Mouse (Mus musculus): Measurements from ENCODE around the gene Cfap61. TPM values are rescaled to one million over a fixed set of nuclear protein-coding genes. Genes with fewer than 3 reads are reported as not detected.

The Cfap61 gene
- polyA plus RNA-seq, 1 experiment from 2014 or later = not detected

DNA sequence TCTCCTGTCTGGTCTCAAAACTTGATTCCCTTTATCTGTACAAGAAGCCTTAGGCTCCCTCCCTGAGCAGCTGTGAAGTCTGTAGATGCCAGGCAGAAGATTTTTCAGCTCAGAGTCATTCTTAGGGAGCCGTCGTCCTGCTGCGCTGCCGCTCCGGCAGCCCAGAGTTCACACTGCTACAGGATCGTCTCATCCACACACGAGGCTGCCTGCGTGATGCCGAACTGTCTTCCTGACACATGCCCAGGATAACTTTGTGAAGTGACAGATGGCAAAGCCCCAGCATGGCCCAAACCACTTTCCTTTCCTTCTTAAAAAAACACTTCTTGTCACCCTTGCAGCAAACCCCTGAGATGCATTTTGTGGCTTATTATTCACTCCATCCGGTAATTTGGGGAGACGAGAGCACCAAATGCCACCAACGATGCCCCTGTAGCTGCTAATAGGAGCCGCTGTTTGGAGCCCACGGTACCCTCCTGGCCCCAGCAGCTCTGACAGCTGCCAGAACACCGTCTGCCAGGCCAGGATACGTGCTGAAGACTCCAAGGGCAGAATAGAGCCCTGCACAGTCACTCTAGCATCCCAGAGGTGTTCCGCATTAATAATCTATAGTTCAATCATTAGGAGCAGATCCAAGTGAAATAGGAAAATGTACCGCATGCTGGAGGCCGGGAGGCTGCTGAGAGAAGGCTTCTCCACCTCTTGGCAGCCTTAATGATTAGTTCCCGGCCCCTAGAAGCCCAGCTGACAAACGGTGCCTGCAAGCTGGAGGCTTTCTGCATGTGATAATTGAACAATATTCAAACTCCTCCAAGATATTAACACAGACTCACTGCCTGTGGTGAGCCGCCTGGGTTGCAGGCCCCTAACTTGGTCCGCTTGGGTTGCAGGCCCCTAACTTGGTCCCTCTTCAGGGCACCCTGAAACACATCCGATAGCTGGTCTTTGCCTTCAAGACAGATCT is 249.5 kb downstream of the Cfap61 start:
- H3K4me2 ChIP-seq (ENCODE audit: low read depth, low read length) = no peak overlapping the region
- WGBS (ENCODE audit: insufficient replicate concordance) = 82% methylated on average over 24 of the region's 24 CpGs
- H3K4me3 ChIP-seq (ENCODE audit: low read depth, low read length) = no peak overlapping the region

DNA sequence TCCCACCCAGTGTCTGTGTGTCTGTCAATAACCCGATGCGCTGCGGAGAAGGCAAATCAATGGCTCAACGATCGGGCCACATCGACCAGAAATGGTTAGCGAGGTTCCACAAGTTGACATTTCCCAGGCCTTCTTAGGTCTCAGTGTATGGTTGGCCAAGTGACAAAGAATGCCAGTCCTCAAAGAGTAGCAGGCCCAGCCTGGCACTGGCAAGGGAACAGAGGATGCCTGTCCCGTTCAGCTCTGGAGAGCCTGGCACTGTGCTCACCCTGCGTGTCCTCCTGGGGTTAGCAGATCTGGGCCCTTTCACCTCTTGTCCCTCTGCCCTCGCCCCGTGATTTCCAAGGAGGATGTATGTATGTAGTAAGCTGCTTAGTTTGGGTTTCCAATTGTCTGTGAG is 261.5 kb downstream of the Cfap61 start:
- no peak for TF ChIP-seq EP300 (IDR thresholded peaks at IDR 0.05; ENCODE audit: low read depth)
- TF ChIP-seq CTCF (IDR thresholded peaks at IDR 0.05; ENCODE audit: low read depth) = no peak

More for the DNA sequence above, 249.5 kb downstream of the Cfap61 start:
- Histone ChIP-seq H3K9ac (replicated peaks) (no peak overlapping the region), H3K9me3 (ENCODE audit: low read length) (no peaks in the 10 kb centered on the region), H3K4me1 (ENCODE audit: insufficient read depth) (no peaks in the 10 kb centered on the region), H3K27me3 (ENCODE audit: insufficient read depth, low read length) (no peaks in the 10 kb centered on the region), H3K36me3 (replicated peaks; ENCODE audit: insufficient read depth, low read length) (no peaks in the 10 kb centered on the region), H3K27ac (ENCODE audit: low read depth) (no peak overlapping the region)
- no peak for ATAC-seq
- DNase-seq = no peak
- TF ChIP-seq CTCF (IDR thresholded peaks at IDR 0.05; ENCODE audit: low read depth) (no peak), EP300 (IDR thresholded peaks at IDR 0.05; ENCODE audit: low read depth) (no peak)

DNA sequence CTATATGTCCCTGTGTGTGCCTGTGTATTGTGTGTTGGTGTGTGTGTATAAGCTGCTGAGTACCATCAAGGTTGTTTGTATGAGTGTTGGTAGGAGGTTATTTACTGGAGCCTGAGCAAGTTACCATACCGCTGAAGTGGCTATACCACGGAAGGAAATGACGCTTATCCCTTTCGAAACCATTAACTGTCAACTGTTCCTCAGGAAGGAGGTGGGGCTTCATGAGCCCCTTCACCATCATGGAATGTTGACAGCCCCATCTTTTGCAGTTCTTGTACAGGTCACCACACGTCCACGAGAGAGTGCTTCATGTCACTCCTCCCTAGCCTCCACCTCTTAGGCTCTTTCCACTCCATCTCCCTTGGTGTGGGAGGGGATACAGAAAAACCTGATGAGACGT is 263.4 kb downstream of the Cfap61 start:
- Histone ChIP-seq H3K4me3 (ENCODE audit: low read depth, low read length) (no peak overlapping the region), H3K4me2 (ENCODE audit: low read depth, low read length) (no peak overlapping the region), H3K36me3 (replicated peaks; ENCODE audit: insufficient read depth, low read length) (no peaks in the 10 kb centered on the region), H3K27ac (ENCODE audit: low read depth) (no peak overlapping the region), H3K4me1 (ENCODE audit: insufficient read depth) (no peaks in the 10 kb centered on the region), H3K9ac (replicated peaks) (no peak overlapping the region), H3K9me3 (ENCODE audit: low read length) (no peaks in the 10 kb centered on the region), H3K27me3 (ENCODE audit: insufficient read depth, low read length) (no peaks in the 10 kb centered on the region)
- TF ChIP-seq EP300 (IDR thresholded peaks at IDR 0.05; ENCODE audit: low read depth) (peak; percentile 39; the same call in 1 of the 2 replicates), CTCF (IDR thresholded peaks at IDR 0.05; ENCODE audit: low read depth) (no peak)
- DNase-seq (no peak), ATAC-seq (peak; percentile 62)
- 27% methylated on average over 7 of the region's 7 CpGs for WGBS (ENCODE audit: insufficient replicate concordance)

More for the DNA sequence above, 261.5 kb downstream of the Cfap61 start:
- Histone ChIP-seq H3K4me3 (ENCODE audit: low read depth, low read length) (no peak overlapping the region), H3K9ac (replicated peaks) (no peak overlapping the region), H3K36me3 (replicated peaks; ENCODE audit: insufficient read depth, low read length) (no peaks in the 10 kb centered on the region), H3K9me3 (ENCODE audit: low read length) (no peaks in the 10 kb centered on the region), H3K4me2 (ENCODE audit: low read depth, low read length) (no peak overlapping the region), H3K4me1 (ENCODE audit: insufficient read depth) (no peaks in the 10 kb centered on the region), H3K27me3 (ENCODE audit: insufficient read depth, low read length) (no peaks in the 10 kb centered on the region), H3K27ac (ENCODE audit: low read depth) (no peak overlapping the region)
- DNase-seq = no peak
- 75% methylated on average over 11 of the region's 11 CpGs for WGBS (ENCODE audit: insufficient replicate concordance)
- no peak for ATAC-seq

DNA sequence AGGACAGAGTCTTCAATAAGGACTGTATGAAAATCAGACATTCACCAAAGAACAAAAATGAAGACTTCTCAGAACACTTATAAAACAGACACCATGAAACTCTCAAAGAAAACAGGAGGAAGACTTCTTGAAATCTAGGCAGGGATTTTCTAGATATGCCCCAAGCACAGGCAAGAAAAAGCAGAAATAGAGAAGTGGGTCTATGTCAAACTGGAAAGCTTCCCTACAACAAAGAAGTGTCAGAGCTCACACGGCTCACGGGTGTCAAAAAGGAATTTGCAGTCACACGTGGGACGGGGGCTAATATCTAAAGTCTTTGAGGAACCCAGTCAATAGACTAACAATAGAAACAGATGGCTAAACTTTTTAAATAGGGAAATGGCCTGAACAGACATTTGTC is 276.4 kb downstream of the Cfap61 start:
- Histone ChIP-seq H3K9ac (replicated peaks) (no peak overlapping the region), H3K36me3 (replicated peaks; ENCODE audit: insufficient read depth, low read length) (no peaks in the 10 kb centered on the region), H3K27ac (ENCODE audit: low read depth) (no peak overlapping the region), H3K4me2 (ENCODE audit: low read depth, low read length) (no peak overlapping the region), H3K4me1 (ENCODE audit: insufficient read depth) (no peaks in the 10 kb centered on the region), H3K9me3 (ENCODE audit: low read length) (no peaks in the 10 kb centered on the region), H3K4me3 (ENCODE audit: low read depth, low read length) (no peak overlapping the region), H3K27me3 (ENCODE audit: insufficient read depth, low read length) (peaks cover 6% of the 10 kb centered on the region)
- no peak for DNase-seq
- 43% methylated on average over 4 of the region's 4 CpGs for WGBS (ENCODE audit: insufficient replicate concordance)
- no peak for TF ChIP-seq EP300 (IDR thresholded peaks at IDR 0.05; ENCODE audit: low read depth)
- ATAC-seq = no peak

DNA sequence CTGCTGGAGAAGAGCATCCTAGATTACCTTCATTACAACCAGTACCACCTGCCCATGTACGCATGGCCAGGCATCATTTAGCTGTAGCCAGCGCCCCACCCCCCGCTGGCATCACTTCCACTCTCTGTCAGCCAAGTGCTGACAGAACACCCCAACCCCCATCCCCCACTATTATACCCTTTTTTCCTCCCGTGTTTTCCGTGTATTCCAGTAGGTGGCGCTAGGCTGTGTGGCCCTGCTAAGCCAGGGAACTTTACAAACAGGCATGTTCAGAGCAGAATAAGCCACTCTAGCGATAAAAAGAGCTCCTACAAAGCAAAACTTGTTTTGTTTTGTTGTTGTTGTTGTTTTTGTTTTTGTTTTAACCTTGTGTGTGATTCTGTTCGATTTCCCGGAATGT is 280.1 kb downstream of the Cfap61 start:
- DNase-seq = peak; percentile 41
- H3K27me3 ChIP-seq (ENCODE audit: insufficient read depth, low read length) = peaks cover 38% of the 10 kb centered on the region
- H3K36me3 ChIP-seq (replicated peaks; ENCODE audit: insufficient read depth, low read length) = no peaks in the 10 kb centered on the region
- TF ChIP-seq EP300 (IDR thresholded peaks at IDR 0.05; ENCODE audit: low read depth) (no peak), CTCF (IDR thresholded peaks at IDR 0.05; ENCODE audit: low read depth) (peak; percentile 84)
- no peak overlapping the region for H3K27ac ChIP-seq (ENCODE audit: low read depth)
- H3K9me3 ChIP-seq (ENCODE audit: low read length) = no peaks in the 10 kb centered on the region
- H3K4me3 ChIP-seq (ENCODE audit: low read depth, low read length) = no peak overlapping the region
- WGBS (ENCODE audit: insufficient replicate concordance) = 3% methylated on average over 9 of the region's 9 CpGs
- peak; percentile 58 for ATAC-seq
- H3K4me2 ChIP-seq (ENCODE audit: low read depth, low read length) = no peak overlapping the region
- H3K4me1 ChIP-seq (ENCODE audit: insufficient read depth) = peaks cover 6% of the 10 kb centered on the region
- H3K9ac ChIP-seq (replicated peaks) = no peak overlapping the region

DNA sequence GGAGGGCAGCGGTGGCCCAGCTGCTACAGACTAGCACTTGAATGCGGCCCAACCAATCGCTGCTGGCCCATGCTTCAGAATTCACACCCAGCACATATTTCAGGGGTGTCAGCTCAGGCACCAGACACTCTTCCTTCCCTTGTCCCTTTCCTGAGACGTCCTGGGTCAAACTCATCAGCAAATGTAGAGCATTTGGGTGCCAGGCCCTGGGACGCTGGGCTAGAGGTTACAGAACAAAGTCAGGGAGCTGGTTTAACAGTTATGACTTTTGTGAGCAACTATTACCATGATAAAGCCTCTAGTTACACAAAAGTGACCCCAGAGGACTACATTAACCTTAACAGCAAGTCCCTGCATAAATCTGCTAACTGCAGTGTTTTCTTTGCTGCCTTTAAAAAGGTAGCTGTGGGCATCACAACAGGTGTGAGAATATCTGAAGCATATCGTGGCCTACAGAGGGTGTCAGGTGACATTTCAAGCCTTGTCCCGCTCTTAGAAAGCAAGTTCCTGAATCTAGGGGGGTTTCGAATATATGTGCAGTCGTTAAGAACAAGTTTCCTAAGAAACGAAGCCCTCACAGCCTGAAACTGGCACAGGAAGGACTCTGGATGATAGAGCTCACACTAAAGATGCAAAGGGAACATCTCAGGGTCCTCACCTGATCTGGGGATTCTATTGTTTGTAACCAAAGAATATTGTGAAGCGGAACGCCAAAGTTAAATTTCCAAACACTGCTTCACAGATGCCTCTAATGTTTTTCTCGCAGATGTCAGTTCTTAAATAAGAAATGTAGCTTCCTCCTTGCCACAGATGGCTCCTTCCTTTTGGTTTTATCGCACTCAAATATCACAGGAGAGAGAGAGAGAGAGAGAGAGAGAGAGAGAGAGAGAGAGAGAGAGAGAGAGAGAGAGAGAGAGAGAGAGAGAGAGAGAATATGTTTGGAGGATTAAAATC is 281.8 kb downstream of the Cfap61 start:
- TF ChIP-seq EP300 (IDR thresholded peaks at IDR 0.05; ENCODE audit: low read depth) (no peak), CTCF (IDR thresholded peaks at IDR 0.05; ENCODE audit: low read depth) (no peak)
- no peak for ATAC-seq
- WGBS (ENCODE audit: insufficient replicate concordance) = 21% methylated on average over 14 of the region's 14 CpGs
- no peak overlapping the region for H3K9ac ChIP-seq (replicated peaks)
- H3K9me3 ChIP-seq (ENCODE audit: low read length) = no peaks in the 10 kb centered on the region
- H3K4me3 ChIP-seq (ENCODE audit: low read depth, low read length) = no peak overlapping the region
- no peak for DNase-seq
- no peak overlapping the region for H3K27ac ChIP-seq (ENCODE audit: low read depth)
- H3K4me1 ChIP-seq (ENCODE audit: insufficient read depth) = peaks cover 8% of the 10 kb centered on the region
- H3K36me3 ChIP-seq (replicated peaks; ENCODE audit: insufficient read depth, low read length) = no peaks in the 10 kb centered on the region
- no peak overlapping the region for H3K4me2 ChIP-seq (ENCODE audit: low read depth, low read length)
- peaks cover 53% of the 10 kb centered on the region for H3K27me3 ChIP-seq (ENCODE audit: insufficient read depth, low read length)

All from liver, postnatal 0 days (tissue).